Mouse (Mus musculus) Muller cell, postnatal 12 days (primary cell): ENCODE results near the gene Myrfl.

Experiments
- DNase-seq: peaks from one replicate; pipeline ENCODE4 v3.0.0-alpha.2; 2015; ENCODE audit errors: inconsistent ontology term

Gene Myrfl

DNA sequence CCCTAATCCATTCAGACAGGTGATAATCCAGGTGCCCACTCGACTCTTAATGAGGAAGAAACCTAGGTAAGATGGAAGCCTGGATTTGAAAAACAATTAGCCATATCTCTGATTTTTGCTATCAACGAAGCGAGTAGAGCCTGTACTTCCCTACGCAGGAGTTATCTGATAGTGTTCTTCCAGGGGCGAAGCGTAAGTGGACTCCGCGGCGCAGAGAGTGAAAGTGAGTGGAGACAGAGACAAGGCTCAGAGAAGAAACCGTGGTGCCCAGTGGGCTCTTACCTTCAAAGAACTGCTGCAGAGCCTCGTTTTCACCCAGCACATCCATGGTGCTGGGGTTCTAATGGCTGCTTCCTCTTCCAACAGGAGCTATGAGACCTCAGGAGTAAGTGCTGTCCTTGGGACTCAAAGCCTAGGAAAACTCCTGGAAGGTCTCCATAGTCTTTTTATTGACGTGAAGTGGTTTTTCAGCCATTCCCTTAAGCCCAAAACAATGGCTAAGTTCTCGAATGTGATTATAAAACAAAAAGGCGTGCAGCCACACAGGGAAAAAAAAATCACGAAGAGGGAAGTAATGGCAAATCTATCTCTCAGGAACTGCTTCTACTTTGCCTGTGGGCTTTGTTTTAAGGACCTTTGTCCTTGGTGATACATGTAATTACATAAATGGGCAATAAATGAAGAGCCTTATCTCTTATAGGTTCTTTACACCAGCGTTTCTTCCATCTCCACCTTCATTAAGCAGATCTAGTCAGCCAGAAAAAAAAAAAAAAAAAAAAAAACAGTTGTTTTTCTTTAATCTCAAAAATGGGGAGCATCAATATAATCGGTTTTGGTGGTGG, at the start of gene Myrfl:
Myrfl (minus strand) TSS at position 584 of the 842 bp plus-strand sequence.
- DNase-seq: no peak

DNA sequence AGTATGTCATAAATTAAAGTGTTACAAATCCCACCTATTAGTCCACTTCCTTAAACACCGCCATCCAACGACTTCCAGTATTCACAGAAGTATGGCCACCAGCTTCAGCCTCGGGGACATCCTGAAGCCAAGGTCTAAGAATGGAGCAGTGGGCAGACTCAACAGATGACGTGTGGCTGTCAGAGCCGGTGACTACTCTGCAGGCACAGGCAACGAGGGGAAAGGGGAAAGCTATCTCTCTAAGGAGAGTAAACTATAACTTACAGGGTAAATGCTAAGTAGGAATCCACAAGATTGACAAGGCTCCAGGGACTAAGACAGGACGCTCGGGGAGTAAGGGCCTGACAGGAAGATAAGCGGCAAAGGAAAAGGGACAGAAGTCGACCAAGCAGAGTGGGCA, 48.2 kb upstream of the Myrfl start:
- no peak for DNase-seq

- DNase-seq: no peak
Measured at GRCm38 (mm10) chr10:116944144-116944543, 47.4 kb upstream of the Myrfl start.

- DNase-seq: no peak
Measured at GRCm38 (mm10) chr10:116943025-116943424, 46.3 kb upstream of the Myrfl start.

GRCm38 (mm10) chr10:116935028-116935427, 38.3 kb upstream of the Myrfl start:
- DNase-seq: no peak

GRCm38 (mm10) chr10:116933794-116934193, 37.1 kb upstream of the Myrfl start:
- no peak for DNase-seq

DNA sequence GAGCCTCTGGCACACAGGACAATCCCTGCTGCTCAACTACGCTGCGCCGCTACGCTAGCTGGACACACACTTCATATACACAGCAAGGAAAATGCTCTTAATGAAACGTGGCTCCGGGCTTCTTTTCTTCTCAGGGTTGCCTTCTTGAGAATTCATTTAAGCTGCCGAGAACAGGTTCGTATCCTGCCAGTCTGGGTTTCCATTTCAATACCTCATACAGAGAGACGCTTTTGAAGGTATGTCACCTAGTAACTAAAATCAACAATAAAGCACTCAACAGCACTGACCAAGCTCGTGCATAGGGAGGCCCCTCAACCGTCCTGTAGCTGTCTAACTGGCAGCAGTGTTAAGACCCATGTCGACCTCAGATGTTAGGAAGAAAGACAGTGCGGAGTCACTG, 35.7 kb upstream of the Myrfl start:
- DNase-seq: no peak

DNA sequence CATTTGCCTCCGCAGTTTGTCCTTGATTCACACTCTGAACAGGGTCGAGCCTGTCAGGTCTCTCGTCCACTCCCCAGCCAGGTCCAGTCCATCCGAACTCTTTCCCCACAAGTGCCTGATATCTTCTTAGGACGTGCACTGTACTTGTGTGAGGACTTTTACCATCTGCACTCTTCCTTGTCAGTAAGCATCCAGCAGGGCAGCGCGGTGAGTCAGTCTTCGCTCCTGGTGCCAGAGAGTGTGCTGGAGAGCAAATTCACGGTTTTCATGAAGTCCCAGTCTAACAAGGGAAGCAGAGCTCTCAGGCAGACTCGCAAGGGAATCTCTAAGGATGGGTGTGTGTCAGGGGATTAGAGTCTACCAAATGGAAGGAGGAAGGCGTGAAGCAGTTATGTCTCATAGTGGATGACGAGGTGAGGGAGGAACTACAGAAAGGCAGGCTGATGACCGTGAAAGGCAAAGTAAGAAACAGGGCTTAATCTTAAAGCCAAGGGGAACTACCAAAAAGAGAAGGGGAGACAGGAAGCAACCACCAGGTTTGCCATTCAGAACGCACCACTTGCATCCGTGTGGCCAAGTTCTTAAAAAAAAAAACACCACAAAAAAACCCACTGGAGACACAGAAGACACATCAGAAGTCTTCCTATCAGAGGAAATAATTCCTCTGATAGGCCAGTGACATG, 34.9 kb upstream of the Myrfl start:
- no peak for DNase-seq

DNA sequence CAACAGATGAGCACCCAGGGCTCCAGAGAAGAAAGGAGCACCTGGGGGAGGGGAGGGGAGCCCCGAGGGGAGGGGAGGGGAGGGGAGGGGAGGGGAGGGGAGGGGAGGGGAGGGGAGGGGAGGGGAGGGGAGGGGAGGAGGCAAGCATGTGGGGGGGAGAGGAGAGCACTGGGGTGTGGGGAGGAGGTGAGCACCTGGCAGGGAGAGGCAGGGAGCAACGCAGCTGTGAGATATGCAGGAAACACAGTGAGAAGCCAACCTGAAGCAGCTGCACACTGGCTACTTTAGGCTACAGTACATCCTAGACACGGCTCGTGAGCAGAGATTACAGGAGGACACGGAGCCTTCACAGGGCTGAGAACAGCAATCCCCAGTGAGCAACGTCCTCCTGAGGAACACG, 34.2 kb upstream of the Myrfl start:
- no peak for DNase-seq

- DNase-seq: no peak
Measured at GRCm38 (mm10) chr10:116930506-116930905, 33.8 kb upstream of the Myrfl start.

GRCm38 (mm10) chr10:116928826-116929225, 32.1 kb upstream of the Myrfl start:
- DNase-seq: no peak

DNA sequence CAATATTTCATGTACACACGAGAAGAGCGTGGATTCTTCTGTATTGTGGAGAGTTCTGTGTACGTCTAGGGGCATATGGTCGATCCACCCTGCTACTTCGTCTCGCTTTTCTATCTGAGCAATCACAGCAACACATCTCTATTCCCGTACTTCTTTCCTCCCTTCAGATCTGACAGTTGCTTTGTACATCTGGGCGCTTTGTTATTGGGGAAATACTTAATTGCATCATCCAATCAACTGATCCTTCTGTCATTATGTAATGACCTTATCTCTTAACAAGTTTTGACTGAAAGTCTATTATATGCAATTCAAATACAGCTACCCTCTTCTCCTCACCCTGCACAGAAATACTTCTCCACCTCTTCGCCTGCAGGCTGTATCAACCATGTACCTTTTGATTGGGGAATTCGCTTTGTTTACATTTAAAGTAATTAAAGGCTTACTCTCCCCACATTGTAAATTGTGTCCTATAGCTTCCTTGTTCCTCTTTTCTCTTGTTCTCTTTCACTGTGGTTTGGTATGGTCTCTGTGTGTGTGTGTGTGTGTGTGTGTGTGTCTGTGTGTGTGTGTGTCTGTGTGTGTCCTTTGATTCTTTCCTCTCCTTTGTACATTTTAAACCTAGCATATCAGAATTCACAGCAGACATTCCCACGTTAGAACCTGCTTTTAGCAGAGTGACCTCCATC, 29.9 kb upstream of the Myrfl start:
- no peak for DNase-seq

- DNase-seq: no peak
Measured at GRCm38 (mm10) chr10:116923651-116924495, 27.2 kb upstream of the Myrfl start.

DNA sequence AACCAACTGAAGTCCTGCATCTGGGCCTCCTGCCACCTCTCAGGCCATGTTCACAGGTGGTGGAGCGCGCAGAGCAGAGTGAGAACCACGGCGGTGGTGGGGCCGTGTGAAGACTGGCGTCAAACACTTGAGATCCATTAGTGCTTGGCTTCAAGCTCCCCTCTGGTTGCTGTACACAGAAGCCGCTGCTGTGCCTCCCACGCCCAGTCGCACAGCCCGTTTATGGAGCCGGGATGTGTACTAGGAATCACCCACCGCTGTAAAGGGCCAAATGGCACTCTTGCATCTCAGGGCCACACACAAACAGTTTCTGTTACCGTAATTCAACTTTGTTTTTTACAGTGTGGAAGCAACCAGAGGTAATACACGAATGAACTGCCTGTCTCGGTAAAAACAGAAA, 25.4 kb upstream of the Myrfl start:
- no peak for DNase-seq

DNA sequence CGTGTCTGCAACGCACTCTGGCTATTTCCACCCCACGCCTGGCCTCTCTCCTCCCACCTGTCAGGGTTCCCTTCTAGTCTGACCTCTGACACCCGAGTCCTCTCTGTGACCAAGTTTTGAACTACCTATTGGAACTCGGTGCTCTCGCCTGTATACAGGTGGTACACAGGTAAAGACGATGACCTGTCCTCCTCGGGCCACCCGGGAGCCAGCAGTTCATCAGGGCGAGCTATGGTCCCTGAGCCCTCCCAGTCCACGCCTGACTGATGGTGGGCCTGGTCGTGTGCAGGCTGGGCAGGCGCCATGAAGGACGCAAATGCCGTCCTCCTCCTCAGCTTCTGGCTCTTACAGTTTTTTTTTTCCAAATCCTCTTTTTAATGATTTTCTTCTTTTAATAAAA, 24.7 kb upstream of the Myrfl start:
- no peak for DNase-seq

GRCm38 (mm10) chr10:116920641-116921040, 23.9 kb upstream of the Myrfl start:
- DNase-seq: no peak

- no peak for DNase-seq
Measured at GRCm38 (mm10) chr10:116919368-116920317, 22.9 kb upstream of the Myrfl start.

GRCm38 (mm10) chr10:116916581-116916980, 19.9 kb upstream of the Myrfl start:
- no peak for DNase-seq

GRCm38 (mm10) chr10:116915286-116915685, 18.6 kb upstream of the Myrfl start:
- DNase-seq: no peak

- DNase-seq: no peak
Measured at GRCm38 (mm10) chr10:116914586-116914985, 17.9 kb upstream of the Myrfl start.
